Mouse (Mus musculus): Measurements from ENCODE around the gene Pcgf1. TPM values are rescaled to one million over a fixed set of nuclear protein-coding genes. Genes with fewer than 3 reads are reported as not detected.

Pcgf1 gene
- total and polyA plus RNA-seq, 2 experiments from 2014 or later: 16.1 to 30.7 TPM

GRCm38 (mm10) chr6:83034463-83035055, 43.1 kb upstream of the Pcgf1 start:
- peaks cover 24% of the 10 kb centered on the region for H3K27me3 ChIP-seq (ENCODE audit: insufficient read depth, low read length)
- DNase-seq: no peak
- ATAC-seq: 0 out of 2 replicates have a peak, but pooled peaks have one; percentile 23
- no peaks in the 10 kb centered on the region for H3K36me3 ChIP-seq (ENCODE audit: insufficient read depth)
- peak overlapping the region; percentile 35; the same call in 1 of the 2 replicates for H3K27ac ChIP-seq (ENCODE audit: low read depth, low read length)
- H3K4me3 ChIP-seq (ENCODE audit: low read depth, low read length): no peak overlapping the region; the same call in 1 of the 2 replicates
- no peak for TF ChIP-seq CTCF (IDR thresholded peaks at IDR 0.05; ENCODE audit: low read depth)
- no peaks in the 10 kb centered on the region for H3K9me3 ChIP-seq (ENCODE audit: low read length)
- H3K4me2 ChIP-seq (ENCODE audit: low read depth): peak overlapping the region; percentile 85
- no peak overlapping the region for H3K9ac ChIP-seq
- 25% methylated on average over 5 of the region's 5 CpGs for WGBS
- H3K4me1 ChIP-seq (ENCODE audit: insufficient read depth): peaks cover 21% of the 10 kb centered on the region

- no peak for ATAC-seq
- DNase-seq: no peak
- Histone ChIP-seq H3K4me3 (ENCODE audit: low read depth, low read length) (no peak overlapping the region), H3K27ac (ENCODE audit: low read depth, low read length) (no peak overlapping the region), H3K36me3 (ENCODE audit: insufficient read depth) (no peaks in the 10 kb centered on the region), H3K4me1 (ENCODE audit: insufficient read depth) (peaks cover 20% of the 10 kb centered on the region), H3K9me3 (ENCODE audit: low read length) (no peaks in the 10 kb centered on the region), H3K27me3 (ENCODE audit: insufficient read depth, low read length) (peaks cover 8% of the 10 kb centered on the region), H3K9ac (no peak overlapping the region), H3K4me2 (ENCODE audit: low read depth) (no peak overlapping the region)
- WGBS: 83% methylated on average over 8 of the region's 8 CpGs
- no peak for TF ChIP-seq CTCF (IDR thresholded peaks at IDR 0.05; ENCODE audit: low read depth)
Observed at GRCm38 (mm10) chr6:83037188-83037587, 40.5 kb upstream of the Pcgf1 start.

- H3K36me3 ChIP-seq (ENCODE audit: insufficient read depth): no peaks in the 10 kb centered on the region
- 0 out of 2 replicates have a peak overlapping the region, but pooled peaks have one; percentile 31 for H3K9ac ChIP-seq
- WGBS: 8% methylated on average over 24 of the region's 24 CpGs
- no peaks in the 10 kb centered on the region for H3K9me3 ChIP-seq (ENCODE audit: low read length)
- ATAC-seq (peak; percentile 74), DNase-seq (peak; percentile 86)
- H3K4me3 ChIP-seq (ENCODE audit: low read depth, low read length): peak overlapping the region; percentile 31
- no peak overlapping the region for H3K27ac ChIP-seq (ENCODE audit: low read depth, low read length)
- H3K4me1 ChIP-seq (ENCODE audit: insufficient read depth): peaks cover 8% of the 10 kb centered on the region
- H3K27me3 ChIP-seq (ENCODE audit: insufficient read depth, low read length): no peaks in the 10 kb centered on the region
- peak overlapping the region; percentile 58 for H3K4me2 ChIP-seq (ENCODE audit: low read depth)
- TF ChIP-seq CTCF (IDR thresholded peaks at IDR 0.05; ENCODE audit: low read depth): no peak
Observed at GRCm38 (mm10) chr6:83038496-83039012, 39.1 kb upstream of the Pcgf1 start.

- Histone ChIP-seq H3K9me3 (ENCODE audit: low read length) (no peaks in the 10 kb centered on the region), H3K4me2 (ENCODE audit: low read depth) (no peak overlapping the region), H3K9ac (no peak overlapping the region), H3K4me1 (ENCODE audit: insufficient read depth) (peaks cover 6% of the 10 kb centered on the region; the same call in 1 of the 2 replicates), H3K27ac (ENCODE audit: low read depth, low read length) (no peak overlapping the region), H3K4me3 (ENCODE audit: low read depth, low read length) (no peak overlapping the region), H3K27me3 (ENCODE audit: insufficient read depth, low read length) (no peaks in the 10 kb centered on the region), H3K36me3 (ENCODE audit: insufficient read depth) (no peaks in the 10 kb centered on the region)
- ATAC-seq (no peak), DNase-seq (no peak)
- no peak for TF ChIP-seq CTCF (IDR thresholded peaks at IDR 0.05; ENCODE audit: low read depth)
- WGBS: 80% methylated on average over 5 of the region's 5 CpGs
Observed at GRCm38 (mm10) chr6:83040601-83041000, 37.1 kb upstream of the Pcgf1 start.

GRCm38 (mm10) chr6:83043561-83043960, 34.1 kb upstream of the Pcgf1 start:
- Histone ChIP-seq H3K9ac (no peak overlapping the region), H3K9me3 (ENCODE audit: low read length) (no peaks in the 10 kb centered on the region), H3K27ac (ENCODE audit: low read depth, low read length) (no peak overlapping the region), H3K4me2 (ENCODE audit: low read depth) (no peak overlapping the region), H3K4me3 (ENCODE audit: low read depth, low read length) (no peak overlapping the region), H3K36me3 (ENCODE audit: insufficient read depth) (no peaks in the 10 kb centered on the region), H3K4me1 (ENCODE audit: insufficient read depth) (peaks cover 2% of the 10 kb centered on the region; the same call in 1 of the 2 replicates), H3K27me3 (ENCODE audit: insufficient read depth, low read length) (no peaks in the 10 kb centered on the region)
- no peak for TF ChIP-seq CTCF (IDR thresholded peaks at IDR 0.05; ENCODE audit: low read depth)
- WGBS: 72% methylated on average over 6 of the region's 6 CpGs
- DNase-seq: no peak
- no peak for ATAC-seq

GRCm38 (mm10) chr6:83043993-83044392, 33.7 kb upstream of the Pcgf1 start:
- DNase-seq (no peak), ATAC-seq (no peak)
- Histone ChIP-seq H3K4me2 (ENCODE audit: low read depth) (no peak overlapping the region), H3K27ac (ENCODE audit: low read depth, low read length) (no peak overlapping the region), H3K9ac (no peak overlapping the region), H3K27me3 (ENCODE audit: insufficient read depth, low read length) (no peaks in the 10 kb centered on the region), H3K36me3 (ENCODE audit: insufficient read depth) (no peaks in the 10 kb centered on the region), H3K4me3 (ENCODE audit: low read depth, low read length) (no peak overlapping the region), H3K4me1 (ENCODE audit: insufficient read depth) (no peaks in the 10 kb centered on the region), H3K9me3 (ENCODE audit: low read length) (no peaks in the 10 kb centered on the region)
- 86% methylated on average over 5 of the region's 5 CpGs for WGBS
- no peak for TF ChIP-seq CTCF (IDR thresholded peaks at IDR 0.05; ENCODE audit: low read depth)

- DNase-seq (no peak), ATAC-seq (no peak)
- no peaks in the 10 kb centered on the region for H3K36me3 ChIP-seq (ENCODE audit: insufficient read depth)
- 83% methylated on average over 9 of the region's 9 CpGs for WGBS
- no peak overlapping the region for H3K4me3 ChIP-seq (ENCODE audit: low read depth, low read length)
- H3K4me2 ChIP-seq (ENCODE audit: low read depth): no peak overlapping the region
- no peak overlapping the region for H3K9ac ChIP-seq
- TF ChIP-seq CTCF (IDR thresholded peaks at IDR 0.05; ENCODE audit: low read depth): no peak
- no peaks in the 10 kb centered on the region for H3K4me1 ChIP-seq (ENCODE audit: insufficient read depth)
- H3K9me3 ChIP-seq (ENCODE audit: low read length): no peaks in the 10 kb centered on the region
- H3K27me3 ChIP-seq (ENCODE audit: insufficient read depth, low read length): no peaks in the 10 kb centered on the region
- no peak overlapping the region for H3K27ac ChIP-seq (ENCODE audit: low read depth, low read length)
Observed at GRCm38 (mm10) chr6:83044742-83045141, 32.9 kb upstream of the Pcgf1 start.
